Mouse (Mus musculus) cerebellum, adult 2 months (tissue): ENCODE measurements around the gene Dcun1d4. TPM values are rescaled to one million over a fixed set of nuclear protein-coding genes. Genes with fewer than 3 reads are reported as not detected.

Source experiments
- DNase-seq, 2 experiments: peaks; one replicate each; pipeline ENCODE4 v3.0.0; 2021
- H3K27ac ChIP-seq: fragments of 200-500 bp; 2 replicates; pipeline ENCODE4 v1.5.1; 2012; ENCODE audit warnings: low read length, control low read depth, inconsistent platforms; ENCODE audit not compliant: insufficient read depth
- H3K27me3 ChIP-seq: fragments of 200-500 bp; 2 replicates; pipeline ENCODE4 v1.6.1; 2012; ENCODE audit warnings: inconsistent platforms, mild to moderate bottlenecking, low read length, moderate library complexity; ENCODE audit not compliant: control insufficient read depth, insufficient read depth
- H3K4me1 ChIP-seq: fragments of 200-500 bp; 2 replicates; pipeline ENCODE4 v1.6.1; 2011; ENCODE audit warnings: low read length; ENCODE audit not compliant: control insufficient read depth, insufficient read depth
- H3K4me3 ChIP-seq: fragments of 200-500 bp; replicated peaks from 2 replicates; pipeline ENCODE3; 2011; ENCODE audit warnings: mild to moderate bottlenecking, low read depth, low read length, control low read depth; ENCODE audit not compliant: insufficient read depth
- CTCF ChIP-seq: fragments of 200-500 bp; IDR thresholded peaks from 2 replicates; pipeline ENCODE4 v1.5.1; 2011; ENCODE audit warnings: low read depth, mild to moderate bottlenecking, control low read depth, low read length, moderate library complexity, borderline replicate concordance; ENCODE audit not compliant: insufficient read depth
- POLR2A ChIP-seq: fragments of 200-500 bp; IDR thresholded peaks from 2 replicates; pipeline ENCODE4 v1.6.1; 2011; ENCODE audit warnings: low read length, control low read depth, borderline replicate concordance; ENCODE audit not compliant: insufficient read depth
- WGBS: fragments of 180-500 bp; shearing (Covaris S2); methylation state at CpG from one replicate; pipeline ENCODE4 v1.1.7; 2018; 5-methylcytosine and 5-hydroxymethylcytosine counted together
- polyA plus RNA-seq: library from polyadenylated mRNA; depleted of rRNA; stranded (reverse); fragments of >200 nt; gene quantifications from 2 replicates; pipeline ENCODE4 v1.2.3, GENCODE M21; 2012

Gene Dcun1d4
- polyA plus RNA-seq, 1 experiment = 41.7 TPM

GRCm38 (mm10) chr5:73503015-73503757 lies 22.4 kb downstream of the Dcun1d4 start:
- no peak for TF ChIP-seq POLR2A
- no peak for TF ChIP-seq CTCF
- Histone ChIP-seq H3K4me1 (peaks cover 4% of the 10 kb centered on the region), H3K27me3 (no peaks in the 10 kb centered on the region), H3K4me3 (no peak overlapping the region), H3K27ac (no peak overlapping the region)
- DNase-seq = no peak
- 74% methylated on average over 12 of the region's 12 CpGs for WGBS

GRCm38 (mm10) chr5:73511074-73511473 lies 30.3 kb downstream of the Dcun1d4 start:
- TF ChIP-seq POLR2A = no peak
- TF ChIP-seq CTCF = no peak
- WGBS = 87% methylated on average over 14 of the region's 14 CpGs
- H3K27me3 ChIP-seq = no peaks in the 10 kb centered on the region
- peaks cover 8% of the 10 kb centered on the region for H3K4me1 ChIP-seq
- H3K27ac ChIP-seq = no peak overlapping the region
- H3K4me3 ChIP-seq = no peak overlapping the region
- no peak for DNase-seq

DNA sequence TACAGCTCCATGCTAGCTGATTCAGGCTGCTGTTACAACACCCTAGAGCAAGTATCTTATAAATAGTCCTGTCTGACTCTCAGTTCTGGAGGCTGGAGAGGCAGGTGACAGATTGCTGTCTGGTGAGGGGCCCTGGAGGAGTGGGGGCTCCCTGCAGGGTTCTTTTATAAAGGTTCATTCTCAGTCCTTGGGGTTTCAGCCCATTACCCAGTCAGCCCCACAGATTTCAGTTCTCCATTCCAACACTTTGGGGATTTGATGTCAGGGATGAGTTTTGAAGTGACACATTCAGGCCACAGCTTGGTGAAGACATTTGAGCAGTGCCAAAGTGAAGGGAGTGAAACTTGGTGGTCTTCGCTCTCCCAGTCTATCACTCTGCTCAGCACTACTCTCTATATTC lies 31.4 kb downstream of the Dcun1d4 start:
- 65% methylated on average over 1 of the region's 1 CpGs for WGBS
- TF ChIP-seq POLR2A (no peak), CTCF (no peak)
- H3K4me1 ChIP-seq = peaks cover 8% of the 10 kb centered on the region
- no peak overlapping the region for H3K4me3 ChIP-seq
- no peak overlapping the region for H3K27ac ChIP-seq
- no peaks in the 10 kb centered on the region for H3K27me3 ChIP-seq
- no peak for DNase-seq

DNA sequence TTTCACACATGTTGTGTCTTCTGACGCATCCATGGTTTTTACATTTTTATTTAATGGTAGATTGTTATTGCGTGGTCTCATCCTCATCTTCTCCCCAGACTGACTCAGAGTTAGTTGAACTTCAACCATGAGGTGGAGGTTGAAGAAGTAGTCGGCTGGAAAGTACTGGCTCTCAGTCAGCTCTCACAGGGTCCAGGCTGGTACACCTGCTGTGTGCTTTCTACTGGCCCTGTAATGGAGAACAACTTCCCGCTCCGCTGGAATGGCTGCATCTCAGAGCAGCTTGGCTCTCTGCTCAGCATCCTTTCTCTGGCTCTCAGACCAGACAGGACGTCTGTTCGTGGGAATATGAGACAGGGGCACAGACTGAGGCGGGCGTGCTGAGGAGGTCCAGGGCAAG lies 31.9 kb downstream of the Dcun1d4 start:
- H3K27me3 ChIP-seq = no peaks in the 10 kb centered on the region
- H3K4me3 ChIP-seq = no peak overlapping the region
- DNase-seq = no peak
- peaks cover 8% of the 10 kb centered on the region for H3K4me1 ChIP-seq
- H3K27ac ChIP-seq = no peak overlapping the region
- WGBS = 46% methylated on average over 9 of the region's 9 CpGs
- TF ChIP-seq POLR2A (no peak), CTCF (no peak)

DNA sequence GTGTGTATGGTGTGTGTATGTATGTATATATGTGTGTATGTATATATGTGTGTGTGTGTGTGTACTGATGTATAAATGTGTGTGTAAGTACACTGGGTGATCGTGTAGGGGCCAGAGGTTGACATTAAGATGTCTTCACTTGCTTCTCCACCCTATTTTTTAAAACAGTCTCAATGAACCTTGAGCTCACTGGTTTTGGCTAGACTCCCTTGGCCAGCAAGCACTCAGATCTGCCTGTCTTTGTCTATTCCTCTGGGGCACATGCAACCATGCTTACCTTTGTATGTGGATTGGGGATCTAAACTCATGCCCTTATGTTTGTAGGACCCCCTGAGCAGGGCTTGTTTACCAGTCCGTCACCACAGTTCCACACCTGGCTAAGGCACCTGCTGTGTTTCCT lies 33.4 kb downstream of the Dcun1d4 start:
- WGBS = 93% methylated on average over 2 of the region's 2 CpGs
- no peak for DNase-seq
- H3K4me1 ChIP-seq = peaks cover 11% of the 10 kb centered on the region
- no peak overlapping the region for H3K4me3 ChIP-seq
- no peak for TF ChIP-seq POLR2A
- no peak for TF ChIP-seq CTCF
- no peak overlapping the region for H3K27ac ChIP-seq
- no peaks in the 10 kb centered on the region for H3K27me3 ChIP-seq

GRCm38 (mm10) chr5:73517299-73517698 lies 36.5 kb downstream of the Dcun1d4 start:
- no peak for DNase-seq
- H3K4me1 ChIP-seq = peaks cover 7% of the 10 kb centered on the region
- no peak for TF ChIP-seq POLR2A
- TF ChIP-seq CTCF = no peak
- no peaks in the 10 kb centered on the region for H3K27me3 ChIP-seq
- no peak overlapping the region for H3K27ac ChIP-seq
- 91% methylated on average over 5 of the region's 5 CpGs for WGBS
- no peak overlapping the region for H3K4me3 ChIP-seq

DNA sequence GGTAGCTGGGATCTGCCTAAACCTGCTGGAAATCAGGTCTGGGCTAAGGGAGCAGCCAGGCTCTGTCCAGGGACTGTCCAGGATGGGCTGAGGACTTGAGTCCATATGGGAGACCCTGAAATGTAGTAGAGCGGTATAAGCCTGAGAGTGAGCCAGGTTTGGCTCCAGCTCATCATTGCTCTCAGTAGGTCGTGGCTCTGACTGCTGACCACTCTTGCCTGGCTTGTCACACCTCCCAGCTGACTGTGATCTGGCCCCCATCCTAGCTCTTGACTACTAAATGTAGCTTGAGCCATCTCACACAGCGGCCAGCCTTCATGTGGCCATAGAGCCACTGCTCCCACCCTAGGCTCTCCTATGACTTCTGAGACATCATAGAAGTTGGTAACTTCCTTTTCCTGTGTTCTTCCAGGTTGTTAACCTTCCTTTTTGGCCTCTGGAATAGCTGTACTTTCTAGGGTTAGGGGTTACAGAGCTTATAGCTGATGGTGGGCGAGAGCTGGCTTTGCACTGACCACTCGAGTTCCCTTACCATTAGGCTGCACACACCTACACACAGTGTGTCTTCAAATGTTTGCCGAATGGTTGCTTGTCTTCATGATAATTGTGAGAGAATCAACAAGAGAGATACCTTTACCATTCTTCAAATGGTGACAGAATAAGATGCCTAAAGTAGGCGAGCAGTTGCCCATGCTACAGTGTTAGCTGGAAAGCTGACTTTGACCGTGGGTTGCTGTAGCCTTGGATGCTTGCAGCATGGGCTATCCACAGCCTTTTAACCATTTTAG lies 37.8 kb downstream of the Dcun1d4 start:
- Histone ChIP-seq H3K4me3 (no peak overlapping the region), H3K27me3 (no peaks in the 10 kb centered on the region), H3K4me1 (peaks cover 7% of the 10 kb centered on the region), H3K27ac (no peak overlapping the region)
- TF ChIP-seq POLR2A (no peak), CTCF (no peak)
- WGBS = 69% methylated on average over 8 of the region's 8 CpGs
- DNase-seq = no peak

DNA sequence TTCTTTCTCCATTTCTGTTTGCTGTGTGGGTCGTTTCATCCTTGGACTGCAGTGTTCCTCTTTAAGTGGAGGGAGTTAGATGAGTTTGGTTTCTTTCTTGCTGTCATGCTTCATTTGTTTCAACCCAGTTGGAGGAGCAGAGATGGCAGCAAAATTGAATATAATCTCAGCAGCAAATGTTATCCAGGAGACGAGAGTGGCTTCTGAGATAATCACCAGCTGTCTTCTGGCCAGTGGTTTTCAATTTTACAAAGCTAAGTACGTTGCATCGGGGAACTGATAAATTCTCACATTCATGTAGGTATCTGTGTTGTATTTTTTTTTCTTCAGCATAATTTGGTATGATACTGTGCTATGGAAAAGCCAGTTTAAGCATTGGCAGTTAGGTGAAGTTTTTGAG lies 40.0 kb downstream of the Dcun1d4 start:
- no peak for DNase-seq
- peaks cover 7% of the 10 kb centered on the region for H3K4me1 ChIP-seq
- no peak overlapping the region for H3K4me3 ChIP-seq
- H3K27me3 ChIP-seq = no peaks in the 10 kb centered on the region
- TF ChIP-seq POLR2A (no peak), CTCF (no peak)
- H3K27ac ChIP-seq = no peak overlapping the region
- 45% methylated on average over 4 of the region's 4 CpGs for WGBS
